Mouse (Mus musculus) E14TG2a.4 (cell line): Measurements from ENCODE around the gene Hspbap1.

Source experiments
- CTCF ChIP-seq: conservative IDR thresholded peaks from 2 replicates; pipeline ENCODE4 v1.5.1; 2014; ENCODE audit warnings: low read length
- NANOG ChIP-seq: IDR thresholded peaks from 2 replicates; pipeline ENCODE4 v1.6.1; 2014; ENCODE audit warnings: borderline replicate concordance, low read length, mixed read lengths

- TF ChIP-seq CTCF = no peak
- TF ChIP-seq NANOG = no peak
These were observed 7.6 kb downstream of the Hspbap1 start for GRCm38 (mm10) chr16:35777768-35778167.
